Mouse (Mus musculus) myocyte (in vitro differentiated cells): ENCODE measurements around the gene Gys2.

ENCODE experiments used
- CEBPB ChIP-seq: IDR thresholded peaks from 2 replicates; pipeline ENCODE4 v1.6.1; 2011; ENCODE audit warnings: mild to moderate bottlenecking, moderate library complexity; ENCODE audit not compliant: poor library complexity, insufficient read depth, severe bottlenecking
- E2F4 ChIP-seq: IDR thresholded peaks from one replicate; pipeline ENCODE4 v1.6.1; 2011; ENCODE audit warnings: mild to moderate bottlenecking, control low read depth, moderate library complexity; ENCODE audit not compliant: insufficient read depth
- MAX ChIP-seq: IDR thresholded peaks from one replicate; pipeline ENCODE4 v1.6.1; 2011; ENCODE audit warnings: low read depth, mild to moderate bottlenecking, control low read depth
- MYOD1 ChIP-seq, 3 experiments: IDR thresholded peaks; one replicate each; pipeline ENCODE4 v1.6.1; 2011; ENCODE audit warnings: control low read depth in 2 of 3, low read depth in 2 of 3, mild to moderate bottlenecking in 2 of 3, moderate library complexity in 1 of 3; ENCODE audit not compliant: insufficient read length in 2 of 3, control insufficient read depth in 1 of 3
- MYOG ChIP-seq, 3 experiments: IDR thresholded peaks; one replicate each; pipeline ENCODE4 v1.6.1; 2011; ENCODE audit warnings: control low read depth in 2 of 3, low read depth in 2 of 3, mild to moderate bottlenecking in 2 of 3; ENCODE audit not compliant: insufficient read length in 2 of 3, control insufficient read depth in 1 of 3, insufficient read depth in 1 of 3
- POLR2A ChIP-seq: IDR thresholded peaks from one replicate; pipeline ENCODE4 v1.6.1; 2011; ENCODE audit warnings: low read depth, mild to moderate bottlenecking, control low read depth, moderate library complexity; ENCODE audit not compliant: insufficient read length
- POLR2AphosphoS2 ChIP-seq: IDR thresholded peaks from one replicate; pipeline ENCODE4 v1.6.1; 2011; ENCODE audit warnings: low read depth, control low read depth; ENCODE audit not compliant: insufficient read length
- REST ChIP-seq: IDR thresholded peaks from one replicate; pipeline ENCODE4 v1.6.1; 2011; ENCODE audit warnings: mild to moderate bottlenecking, control low read depth, moderate library complexity; ENCODE audit not compliant: insufficient read depth, insufficient read length
- SRF ChIP-seq: IDR thresholded peaks from one replicate; pipeline ENCODE4 v1.6.1; 2011; ENCODE audit warnings: low read depth; ENCODE audit not compliant: control insufficient read depth, insufficient read length
- TCF12 ChIP-seq: IDR thresholded peaks from one replicate; pipeline ENCODE4 v1.6.1; 2011; ENCODE audit warnings: mild to moderate bottlenecking, control low read depth; ENCODE audit not compliant: poor library complexity, insufficient read depth, severe bottlenecking
- USF1 ChIP-seq: IDR thresholded peaks from one replicate; pipeline ENCODE4 v1.6.1; 2011; ENCODE audit warnings: low read depth, mild to moderate bottlenecking, control low read depth, moderate library complexity

GRCm38 (mm10) chr6:142378576-142379330 lies 94.2 kb downstream of the Gys2 start:
- TF ChIP-seq MAX, result no peak
- no peak for TF ChIP-seq POLR2A
- TF ChIP-seq E2F4, result no peak
- no peak for TF ChIP-seq USF1
- no peak for TF ChIP-seq MYOG (IDR thresholded peaks at IDR 0.05; ENCODE audit: control insufficient read depth in 1 of 3, insufficient read depth in 1 of 3, insufficient read length in 2 of 3, low read depth in 2 of 3)
- no peak for TF ChIP-seq REST
- no peak for TF ChIP-seq CEBPB
- TF ChIP-seq TCF12, result no peak
- no peak for TF ChIP-seq MYOD1 (IDR thresholded peaks at IDR 0.05; ENCODE audit: control insufficient read depth in 1 of 3, insufficient read length in 2 of 3, low read depth in 2 of 3)
- TF ChIP-seq POLR2AphosphoS2, result no peak
- no peak for TF ChIP-seq SRF
